Mouse (Mus musculus) spleen, postnatal 14 days (tissue): ENCODE data around the gene Atp2b2.
A peak's percentile ranks its signal among the peaks of the same experiment; 100 is the strongest.
"Not testable (repeated sequence)": the region's sequence is repeated elsewhere in the genome, so short reads cannot be mapped to it uniquely, and the experiment has no call there.

Source experiments
- DNase-seq, 2 experiments: peaks; one replicate each; pipeline ENCODE4 v3.0.0; 2021 to 2022; ENCODE audit warnings: low spot score in 2 of 2

Atp2b2 gene

DNA sequence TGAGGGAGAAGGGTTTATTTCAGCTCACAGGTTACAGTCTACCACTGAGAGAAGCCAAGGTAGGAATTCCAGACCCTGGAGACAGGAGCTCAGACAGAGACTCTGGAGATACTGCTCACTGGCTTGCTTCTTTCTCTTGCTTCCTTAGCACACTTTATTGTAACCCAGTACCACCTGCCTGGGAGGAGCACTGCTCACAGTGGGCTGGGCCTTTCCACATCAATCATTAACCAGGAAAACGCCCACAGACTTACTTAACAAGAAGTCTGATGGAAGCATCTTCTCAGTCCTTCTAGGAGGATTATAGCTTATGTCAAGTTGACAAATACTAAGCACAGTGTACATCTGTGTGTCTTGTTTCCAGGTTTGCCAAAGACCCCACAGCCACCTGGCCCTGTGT is 327.6 kb downstream of the Atp2b2 start:
- DNase-seq = no peak

DNA sequence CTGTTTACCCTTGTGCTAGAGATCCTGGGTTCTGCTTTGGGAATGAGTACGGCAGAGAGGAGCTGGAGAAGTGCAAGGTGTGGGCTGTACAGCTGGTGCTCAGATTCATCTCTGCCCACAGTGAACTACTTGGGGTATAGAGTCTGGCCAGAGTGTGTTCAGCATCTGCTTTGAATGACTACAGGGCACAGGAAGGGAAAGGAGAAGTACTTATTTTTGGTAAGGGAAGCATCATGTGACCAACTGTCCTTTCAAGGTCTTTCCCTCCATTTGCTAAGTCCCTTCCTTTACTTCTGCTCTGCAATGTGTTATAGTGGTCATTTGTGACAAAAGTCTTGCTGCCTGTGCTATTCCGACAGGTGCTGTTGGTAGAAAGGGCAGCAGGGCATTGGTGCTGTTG is 328.1 kb downstream of the Atp2b2 start:
- DNase-seq = no peak

DNA sequence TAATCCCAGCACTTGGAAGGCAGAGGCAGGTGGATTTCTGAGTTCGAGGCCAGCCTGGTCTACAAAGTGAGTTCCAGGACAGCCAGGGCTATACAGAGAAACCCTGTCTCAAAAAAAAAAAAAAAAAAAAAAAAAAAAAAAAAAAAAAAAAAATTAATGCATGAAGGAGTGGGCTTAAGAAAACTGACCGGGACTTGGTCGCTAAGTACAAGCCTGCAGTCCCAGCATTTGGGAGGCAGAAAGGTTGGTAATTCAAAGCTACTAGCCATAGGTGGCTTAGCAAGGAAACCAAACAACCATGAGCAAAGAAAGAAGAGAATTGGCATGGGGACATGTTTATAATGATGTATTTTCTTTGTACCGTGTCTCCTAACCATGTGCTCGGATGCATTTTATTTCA is 329.0 kb downstream of the Atp2b2 start:
- not testable (repeated sequence) for DNase-seq

DNA sequence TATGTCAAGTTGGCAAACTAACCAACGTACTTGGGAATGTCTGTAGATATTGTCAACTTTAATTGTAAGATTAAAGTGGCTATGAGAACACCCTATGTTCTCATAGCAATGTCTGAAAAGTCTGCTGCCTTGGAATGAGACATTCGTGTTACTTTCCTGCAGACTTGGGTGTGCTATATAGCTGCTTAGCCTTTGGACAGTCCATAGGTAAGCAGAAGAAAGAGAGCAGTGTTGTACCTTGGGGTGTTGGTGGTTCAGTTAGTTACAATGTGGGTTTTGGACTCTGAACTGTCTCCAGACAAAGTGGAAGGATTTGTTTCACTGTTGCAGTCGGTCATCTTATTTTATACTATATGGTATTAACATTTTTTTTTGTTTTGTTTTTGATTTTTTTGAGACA is 329.7 kb downstream of the Atp2b2 start:
- no peak for DNase-seq

DNA sequence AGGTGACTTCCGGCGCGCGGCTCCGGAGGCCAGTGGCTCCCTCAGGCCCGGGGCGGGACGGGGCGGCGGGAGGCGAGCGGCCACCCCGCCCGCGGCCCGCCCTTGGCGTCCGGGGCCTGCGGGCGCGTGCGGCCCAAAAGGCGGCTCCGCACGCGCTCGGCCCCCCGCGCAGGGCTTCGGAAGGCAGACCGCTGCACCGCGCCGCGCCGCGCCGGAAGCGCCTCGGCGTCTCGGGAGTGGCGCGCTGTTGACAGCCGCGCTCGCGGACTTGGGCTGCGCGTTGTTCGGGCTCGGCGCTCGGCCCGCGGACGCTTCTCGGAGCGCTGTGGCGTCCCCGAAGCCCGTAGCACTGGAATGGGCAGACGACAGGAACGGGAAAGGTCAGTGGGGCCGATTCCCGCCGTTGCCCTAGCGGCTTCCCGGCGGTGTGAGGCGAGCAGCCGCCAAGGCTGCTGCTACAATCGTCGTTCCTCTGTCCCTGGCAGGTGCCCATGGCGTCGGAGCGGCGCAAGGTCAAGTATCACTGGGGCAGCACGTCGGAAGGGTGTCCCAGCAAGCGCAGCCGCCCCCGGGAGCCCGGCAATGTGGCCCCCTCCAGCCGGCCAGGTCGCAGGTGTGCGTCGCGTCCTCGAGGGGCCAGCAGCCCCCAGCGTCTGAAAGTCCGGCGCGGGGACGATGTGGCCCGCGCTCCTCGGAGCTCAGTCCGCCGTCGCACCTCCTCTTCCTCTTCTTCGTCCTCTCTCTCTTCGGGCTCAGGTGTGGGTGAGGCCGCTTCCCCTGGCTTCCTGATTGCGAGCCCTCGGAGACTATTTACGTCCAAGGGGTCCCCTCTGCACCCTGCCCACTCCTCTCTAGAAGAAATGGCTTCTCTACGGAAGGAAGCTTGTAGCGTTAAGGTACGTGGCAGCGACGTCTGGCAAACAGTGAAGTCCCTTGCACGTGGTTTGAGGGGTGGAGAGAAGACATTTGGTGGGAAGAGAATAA is 344.9 kb downstream of the Atp2b2 start:
- peak; percentile 27 to 33 for DNase-seq

DNA sequence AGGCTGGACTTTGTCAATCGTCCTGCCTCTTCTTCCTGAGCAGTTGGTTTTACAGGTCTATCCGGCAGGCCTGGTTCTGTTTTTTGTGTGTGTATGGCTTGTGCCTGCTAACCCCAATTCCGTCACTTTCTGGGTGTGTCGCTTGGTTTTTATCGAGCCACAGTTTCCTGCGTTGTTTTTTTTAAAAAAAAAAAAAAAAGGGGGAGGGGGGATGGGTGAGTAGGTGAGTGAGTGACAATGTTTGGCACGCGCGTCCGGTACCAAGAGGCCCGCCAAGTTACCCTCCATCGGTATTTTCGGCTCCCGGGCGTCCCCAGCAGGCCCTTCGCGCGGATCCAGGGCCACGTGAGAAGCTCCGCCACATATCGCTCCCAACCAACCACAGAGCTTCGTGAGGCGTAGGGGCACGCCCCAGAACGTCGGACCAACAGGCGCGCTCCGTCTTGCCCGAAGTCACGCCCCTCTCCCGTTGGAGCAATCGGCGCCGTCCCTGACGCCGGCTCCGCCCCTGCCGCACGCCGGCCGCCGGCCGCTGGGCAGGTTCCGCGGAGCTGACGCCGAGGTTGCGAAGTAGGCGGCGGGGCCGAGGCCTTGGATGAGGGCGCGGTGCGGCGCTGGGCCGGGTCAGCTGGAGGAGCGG is 345.7 kb downstream of the Atp2b2 start, which contains the start of gene Tatdn2:
Tatdn2 (plus strand) TSS at position 469 of the 640 bp plus-strand sequence.
- DNase-seq = peak; percentile 91 to 93

DNA sequence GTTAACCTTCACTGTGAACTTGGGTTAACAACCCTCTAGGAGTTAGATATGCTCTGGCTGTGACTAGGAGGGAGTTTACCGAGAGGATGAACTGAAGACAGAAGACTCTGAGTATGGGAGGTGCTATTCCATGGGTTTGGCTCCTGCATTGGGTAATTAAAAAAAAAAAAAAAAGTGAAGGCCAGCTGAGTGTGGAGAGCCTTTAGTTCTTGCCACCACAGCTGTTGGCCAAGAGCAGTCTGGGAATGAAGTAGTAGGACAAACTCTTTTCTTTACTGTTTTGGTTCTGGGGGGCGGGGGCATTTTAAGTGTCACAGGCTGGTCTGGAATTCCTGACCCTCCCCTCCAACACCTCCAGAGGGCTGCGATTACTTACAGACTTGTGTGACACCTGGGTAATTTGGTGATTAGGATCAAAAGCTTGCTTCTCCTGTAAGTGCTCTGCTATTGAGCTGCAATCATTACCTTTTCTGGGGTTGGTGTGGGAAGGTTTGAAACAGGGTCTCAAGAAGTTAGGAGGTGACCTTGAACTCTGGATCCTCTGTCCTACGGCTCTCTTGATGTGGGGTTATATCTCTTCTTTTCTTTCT is 346.6 kb downstream of the Atp2b2 start:
- no peak for DNase-seq

DNA sequence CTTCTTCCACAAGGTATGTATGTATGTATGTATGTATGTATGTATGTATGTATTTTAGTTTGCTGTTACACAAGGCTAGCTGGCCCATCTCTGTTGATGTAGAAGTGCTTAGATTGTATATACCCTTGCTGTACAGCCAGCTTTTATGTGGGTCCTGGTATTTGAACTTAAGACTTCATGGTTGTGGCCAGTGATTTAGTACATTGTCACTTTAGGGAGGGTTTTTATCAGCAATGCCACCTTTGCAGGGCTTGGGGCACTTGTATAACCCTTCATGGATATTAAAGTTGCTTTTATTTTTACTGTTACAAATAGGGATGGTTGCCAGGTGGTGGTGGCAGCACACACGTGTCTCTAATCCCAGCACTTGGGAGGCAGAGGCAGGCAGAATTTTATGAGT is 347.2 kb downstream of the Atp2b2 start:
- no peak for DNase-seq
